Mouse (Mus musculus): ENCODE data around the gene Grip1. TPM values are rescaled to one million over a fixed set of nuclear protein-coding genes. Genes with fewer than 3 reads are reported as not detected.

Grip1 gene
- polyA plus RNA-seq, 1 experiment from 2014 or later, result 1.8 TPM

DNA sequence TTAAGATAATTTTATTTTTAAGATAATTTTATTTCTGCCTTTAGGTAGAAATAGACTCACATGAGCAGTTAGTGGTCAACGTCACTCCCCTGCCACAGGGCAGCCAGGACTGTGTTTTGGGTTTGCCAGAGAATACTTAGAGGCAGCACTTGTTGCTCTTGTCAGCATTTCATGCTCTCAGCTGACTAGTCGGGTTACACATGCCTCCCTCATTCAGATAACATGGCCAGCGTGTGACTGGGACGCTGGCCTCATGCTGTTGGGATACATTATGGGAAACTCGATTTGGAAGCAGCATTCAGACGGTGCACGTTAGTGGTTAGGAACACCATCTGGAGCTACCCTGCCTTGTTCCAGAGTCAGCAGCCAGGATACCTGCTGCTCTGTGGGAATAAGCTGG lies 453.2 kb downstream of the Grip1 start:
- H3K27me3 ChIP-seq (ENCODE audit: control insufficient read depth, insufficient read depth, low read depth, low read length), result no peaks in the 10 kb centered on the region
- no peak overlapping the region for H3K4me2 ChIP-seq (ENCODE audit: low read depth, low read length)
- no peak overlapping the region for H3K27ac ChIP-seq (ENCODE audit: low read length)
- 69% methylated on average over 7 of the region's 7 CpGs for WGBS
- no peaks in the 10 kb centered on the region for H3K4me1 ChIP-seq (replicated peaks; ENCODE audit: control insufficient read depth, insufficient read depth, low read length)
- H3K4me3 ChIP-seq (ENCODE audit: low read length), result no peak overlapping the region
- H3K36me3 ChIP-seq (ENCODE audit: control insufficient read depth, insufficient read depth, low read length), result no peaks in the 10 kb centered on the region
- no peak overlapping the region for H3K9ac ChIP-seq (ENCODE audit: low read length)
- ATAC-seq (ENCODE audit: low read depth), result no peak
- H3K9me3 ChIP-seq (ENCODE audit: control insufficient read depth, low read length), result no peaks in the 10 kb centered on the region

DNA sequence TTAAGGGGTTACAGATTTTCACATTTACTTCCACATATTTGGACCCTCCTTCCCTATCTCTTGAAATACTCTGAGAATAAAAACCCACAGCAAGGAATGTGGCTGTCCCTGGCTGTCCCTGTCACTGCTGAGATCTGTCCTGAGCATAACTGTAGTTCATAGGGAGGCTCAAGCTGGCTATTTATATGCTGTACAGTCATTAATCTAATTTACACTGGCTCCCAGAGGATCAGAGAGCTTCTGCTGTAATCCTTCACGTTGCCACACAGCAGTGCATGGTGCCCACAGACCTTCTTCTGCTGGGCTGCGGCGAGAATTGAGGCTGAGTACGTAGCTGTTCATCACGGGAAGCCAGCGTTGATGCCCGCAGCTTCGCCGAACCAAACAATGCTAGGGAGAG lies 464.4 kb downstream of the Grip1 start:
- no peak overlapping the region for H3K4me2 ChIP-seq (ENCODE audit: low read depth, low read length)
- H3K4me1 ChIP-seq (replicated peaks; ENCODE audit: control insufficient read depth, insufficient read depth, low read length), result no peaks in the 10 kb centered on the region
- H3K27ac ChIP-seq (ENCODE audit: low read length), result no peak overlapping the region
- H3K9me3 ChIP-seq (ENCODE audit: control insufficient read depth, low read length), result no peaks in the 10 kb centered on the region
- no peak overlapping the region for H3K9ac ChIP-seq (ENCODE audit: low read length)
- 86% methylated on average over 9 of the region's 9 CpGs for WGBS
- H3K36me3 ChIP-seq (ENCODE audit: control insufficient read depth, insufficient read depth, low read length), result no peaks in the 10 kb centered on the region
- ATAC-seq (ENCODE audit: low read depth), result no peak
- H3K4me3 ChIP-seq (ENCODE audit: low read length), result no peak overlapping the region
- no peaks in the 10 kb centered on the region for H3K27me3 ChIP-seq (ENCODE audit: control insufficient read depth, insufficient read depth, low read depth, low read length)

DNA sequence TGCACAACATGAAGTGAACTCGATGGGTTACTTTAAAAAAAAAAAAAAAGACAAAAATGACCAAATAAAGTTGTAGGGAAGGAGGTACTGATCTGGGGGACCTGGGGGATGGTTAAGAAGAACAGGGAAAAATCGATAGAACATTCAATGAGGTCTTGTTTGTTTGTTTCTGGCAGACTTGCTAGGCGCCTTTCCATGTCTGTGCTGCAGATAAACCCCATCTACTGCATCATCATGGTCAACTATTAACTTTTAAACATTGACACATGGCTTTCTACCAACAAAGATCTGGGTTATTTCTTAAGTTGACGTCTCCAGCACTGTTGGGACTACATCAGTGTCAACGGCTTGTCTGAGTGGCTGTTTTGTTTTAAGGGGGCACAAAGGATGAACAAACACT lies 474.3 kb downstream of the Grip1 start:
- Histone ChIP-seq H3K27me3 (ENCODE audit: control insufficient read depth, insufficient read depth, low read depth, low read length) (no peaks in the 10 kb centered on the region), H3K9me3 (ENCODE audit: control insufficient read depth, low read length) (no peaks in the 10 kb centered on the region), H3K4me1 (replicated peaks; ENCODE audit: control insufficient read depth, insufficient read depth, low read length) (no peaks in the 10 kb centered on the region), H3K27ac (ENCODE audit: low read length) (no peak overlapping the region), H3K36me3 (ENCODE audit: control insufficient read depth, insufficient read depth, low read length) (no peaks in the 10 kb centered on the region), H3K4me2 (ENCODE audit: low read depth, low read length) (no peak overlapping the region), H3K4me3 (ENCODE audit: low read length) (no peak overlapping the region), H3K9ac (ENCODE audit: low read length) (no peak overlapping the region)
- ATAC-seq (ENCODE audit: low read depth), result no peak
- WGBS, result 65% methylated on average over 5 of the region's 5 CpGs

DNA sequence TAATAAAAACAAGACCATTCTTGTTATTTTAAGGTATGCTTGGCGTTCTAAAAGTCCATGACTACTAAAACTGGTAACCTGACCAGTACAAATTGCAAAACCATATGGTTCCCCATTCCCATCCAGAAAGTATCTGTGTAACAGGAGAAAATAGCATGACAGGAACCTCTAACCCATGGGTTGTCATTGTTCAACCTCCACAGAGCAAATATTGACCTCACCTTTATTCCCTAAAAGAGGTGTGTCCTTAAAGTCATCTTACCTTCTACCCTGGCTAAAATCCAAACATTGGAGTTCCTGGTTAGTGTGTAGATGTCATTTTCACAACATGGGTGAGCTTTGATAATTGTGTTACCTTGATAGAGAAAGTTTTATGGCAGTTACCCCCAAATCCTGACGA lies 475.3 kb downstream of the Grip1 start:
- Histone ChIP-seq H3K27me3 (ENCODE audit: control insufficient read depth, insufficient read depth, low read depth, low read length) (no peaks in the 10 kb centered on the region), H3K9ac (ENCODE audit: low read length) (no peak overlapping the region), H3K36me3 (ENCODE audit: control insufficient read depth, insufficient read depth, low read length) (no peaks in the 10 kb centered on the region), H3K4me1 (replicated peaks; ENCODE audit: control insufficient read depth, insufficient read depth, low read length) (no peaks in the 10 kb centered on the region), H3K4me3 (ENCODE audit: low read length) (no peak overlapping the region), H3K9me3 (ENCODE audit: control insufficient read depth, low read length) (no peaks in the 10 kb centered on the region), H3K27ac (ENCODE audit: low read length) (no peak overlapping the region), H3K4me2 (ENCODE audit: low read depth, low read length) (no peak overlapping the region)
- WGBS, result 74% methylated on average over 2 of the region's 2 CpGs
- no peak for ATAC-seq (ENCODE audit: low read depth)

DNA sequence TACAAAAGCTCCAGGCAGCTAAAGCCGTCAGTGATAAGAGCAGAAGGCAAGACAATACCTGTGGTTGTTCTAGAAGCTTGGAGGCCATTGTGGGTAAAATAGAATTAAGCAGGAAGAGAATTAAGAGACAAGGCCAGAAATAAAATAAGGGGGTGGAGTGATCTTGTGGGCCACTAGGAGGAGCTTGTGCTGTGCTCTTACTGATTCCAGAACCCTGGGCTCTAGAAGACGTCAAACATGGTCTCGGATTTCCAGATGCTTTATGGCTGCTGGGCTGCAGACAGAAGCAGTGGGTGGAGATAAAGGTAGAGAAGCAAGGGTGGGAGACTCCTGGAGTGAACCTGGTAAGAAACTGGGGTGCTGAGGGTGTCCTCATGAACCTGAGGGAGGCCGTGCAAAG lies 479.2 kb downstream of the Grip1 start:
- Histone ChIP-seq H3K36me3 (ENCODE audit: control insufficient read depth, insufficient read depth, low read length) (no peaks in the 10 kb centered on the region), H3K9me3 (ENCODE audit: control insufficient read depth, low read length) (no peaks in the 10 kb centered on the region), H3K9ac (ENCODE audit: low read length) (no peak overlapping the region), H3K27me3 (ENCODE audit: control insufficient read depth, insufficient read depth, low read depth, low read length) (no peaks in the 10 kb centered on the region), H3K4me2 (ENCODE audit: low read depth, low read length) (no peak overlapping the region), H3K4me1 (replicated peaks; ENCODE audit: control insufficient read depth, insufficient read depth, low read length) (no peaks in the 10 kb centered on the region), H3K27ac (ENCODE audit: low read length) (no peak overlapping the region), H3K4me3 (ENCODE audit: low read length) (no peak overlapping the region)
- ATAC-seq (ENCODE audit: low read depth), result peak; percentile 20; the same call in 1 of the 2 replicates
- 40% methylated on average over 4 of the region's 4 CpGs for WGBS

DNA sequence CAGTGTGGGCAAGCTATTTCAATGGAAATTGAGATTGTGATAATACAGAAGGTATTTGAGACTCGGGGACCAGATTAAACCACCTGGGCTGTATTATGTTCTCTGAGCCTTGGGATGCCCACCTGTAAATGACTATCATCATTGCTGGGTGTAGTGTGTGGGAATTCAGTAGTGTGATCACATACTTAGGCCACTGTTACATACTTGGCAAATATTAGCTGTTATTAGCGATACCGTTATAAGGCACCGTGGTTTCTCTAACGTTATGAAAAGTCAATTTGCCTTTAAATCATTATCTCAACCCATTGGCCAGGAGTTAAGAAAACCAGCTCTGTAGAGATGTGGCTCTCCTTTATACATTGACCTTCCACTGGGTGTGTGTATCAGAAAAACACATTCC lies 479.7 kb downstream of the Grip1 start:
- WGBS, result 72% methylated on average over 5 of the region's 5 CpGs
- Histone ChIP-seq H3K9me3 (ENCODE audit: control insufficient read depth, low read length) (no peaks in the 10 kb centered on the region), H3K4me2 (ENCODE audit: low read depth, low read length) (no peak overlapping the region), H3K9ac (ENCODE audit: low read length) (no peak overlapping the region), H3K27me3 (ENCODE audit: control insufficient read depth, insufficient read depth, low read depth, low read length) (no peaks in the 10 kb centered on the region), H3K36me3 (ENCODE audit: control insufficient read depth, insufficient read depth, low read length) (no peaks in the 10 kb centered on the region), H3K4me1 (replicated peaks; ENCODE audit: control insufficient read depth, insufficient read depth, low read length) (no peaks in the 10 kb centered on the region), H3K27ac (ENCODE audit: low read length) (no peak overlapping the region), H3K4me3 (ENCODE audit: low read length) (no peak overlapping the region)
- no peak for ATAC-seq (ENCODE audit: low read depth)

DNA sequence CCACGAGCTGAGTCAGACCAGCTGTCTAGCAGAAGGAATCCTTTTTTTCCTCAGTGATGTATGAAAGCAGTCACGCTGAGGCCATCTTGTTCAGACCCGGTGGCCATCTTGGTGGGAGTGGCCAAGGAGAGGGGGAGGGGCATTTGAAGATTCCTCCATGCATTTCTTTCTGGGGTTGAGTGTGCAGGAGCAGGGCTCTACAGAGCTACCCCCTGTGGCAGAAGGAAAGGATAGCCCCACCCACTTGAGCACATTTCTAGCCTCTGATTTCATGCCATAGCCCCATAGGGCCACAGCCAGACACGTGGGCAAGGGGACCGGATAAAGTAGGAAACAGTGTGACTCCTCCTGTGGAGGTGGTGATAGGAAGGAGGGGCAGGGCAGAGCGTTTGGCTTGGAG lies 481.6 kb downstream of the Grip1 start:
- Histone ChIP-seq H3K9me3 (ENCODE audit: control insufficient read depth, low read length) (no peaks in the 10 kb centered on the region), H3K4me1 (replicated peaks; ENCODE audit: control insufficient read depth, insufficient read depth, low read length) (no peaks in the 10 kb centered on the region), H3K9ac (ENCODE audit: low read length) (no peak overlapping the region), H3K36me3 (ENCODE audit: control insufficient read depth, insufficient read depth, low read length) (no peaks in the 10 kb centered on the region), H3K4me2 (ENCODE audit: low read depth, low read length) (no peak overlapping the region), H3K4me3 (ENCODE audit: low read length) (no peak overlapping the region), H3K27ac (ENCODE audit: low read length) (no peak overlapping the region), H3K27me3 (ENCODE audit: control insufficient read depth, insufficient read depth, low read depth, low read length) (no peaks in the 10 kb centered on the region)
- 76% methylated on average over 6 of the region's 6 CpGs for WGBS
- ATAC-seq (ENCODE audit: low read depth), result no peak

DNA sequence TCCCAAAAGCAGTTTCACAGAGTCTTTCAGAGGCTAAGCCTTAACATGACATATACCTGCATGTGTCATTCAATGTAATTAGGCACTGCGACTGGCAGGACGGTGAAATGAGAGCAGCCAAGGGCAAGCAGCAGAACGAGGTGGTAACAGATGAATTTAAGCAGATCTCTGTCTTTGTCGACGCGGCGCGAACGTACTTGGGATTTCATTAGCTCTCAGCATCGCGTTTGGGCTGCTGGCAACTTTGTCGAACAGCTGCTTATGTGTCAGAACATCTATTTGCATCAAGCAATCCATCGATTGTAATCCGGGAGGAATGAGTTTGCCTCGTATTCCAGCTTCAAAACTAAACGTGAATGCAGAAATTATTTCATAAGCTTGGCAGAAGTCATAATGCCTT lies 483.9 kb downstream of the Grip1 start:
- 66% methylated on average over 16 of the region's 16 CpGs for WGBS
- no peaks in the 10 kb centered on the region for H3K27me3 ChIP-seq (ENCODE audit: control insufficient read depth, insufficient read depth, low read depth, low read length)
- H3K27ac ChIP-seq (ENCODE audit: low read length), result no peak overlapping the region
- H3K4me2 ChIP-seq (ENCODE audit: low read depth, low read length), result no peak overlapping the region
- H3K36me3 ChIP-seq (ENCODE audit: control insufficient read depth, insufficient read depth, low read length), result no peaks in the 10 kb centered on the region
- H3K9me3 ChIP-seq (ENCODE audit: control insufficient read depth, low read length), result no peaks in the 10 kb centered on the region
- no peak for ATAC-seq (ENCODE audit: low read depth)
- H3K9ac ChIP-seq (ENCODE audit: low read length), result no peak overlapping the region
- H3K4me3 ChIP-seq (ENCODE audit: low read length), result no peak overlapping the region
- H3K4me1 ChIP-seq (replicated peaks; ENCODE audit: control insufficient read depth, insufficient read depth, low read length), result no peaks in the 10 kb centered on the region

DNA sequence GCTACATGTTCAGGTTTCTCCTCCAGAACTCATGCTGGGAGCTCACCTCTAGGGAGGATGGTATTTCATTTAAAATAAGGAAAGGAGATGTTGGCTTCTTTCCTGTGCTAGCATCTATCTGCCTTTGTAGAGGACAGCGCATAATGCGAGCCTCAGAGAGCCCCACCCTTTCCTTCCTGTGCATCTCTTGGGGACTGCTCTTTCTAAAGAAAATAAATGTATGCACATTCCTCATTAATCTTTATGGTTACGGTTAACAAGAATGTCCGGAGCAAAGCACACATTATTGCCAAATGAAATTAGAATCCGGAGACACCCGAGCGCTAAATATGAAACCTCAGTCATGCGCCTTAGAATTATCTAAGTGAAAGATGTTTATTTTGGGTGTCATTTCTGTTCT lies 490.3 kb downstream of the Grip1 start:
- Histone ChIP-seq H3K4me1 (replicated peaks; ENCODE audit: control insufficient read depth, insufficient read depth, low read length) (no peaks in the 10 kb centered on the region), H3K27me3 (ENCODE audit: control insufficient read depth, insufficient read depth, low read depth, low read length) (no peaks in the 10 kb centered on the region), H3K9ac (ENCODE audit: low read length) (no peak overlapping the region), H3K27ac (ENCODE audit: low read length) (no peak overlapping the region), H3K9me3 (ENCODE audit: control insufficient read depth, low read length) (no peaks in the 10 kb centered on the region), H3K4me3 (ENCODE audit: low read length) (no peak overlapping the region), H3K36me3 (ENCODE audit: control insufficient read depth, insufficient read depth, low read length) (no peaks in the 10 kb centered on the region), H3K4me2 (ENCODE audit: low read depth, low read length) (no peak overlapping the region)
- ATAC-seq (ENCODE audit: low read depth), result no peak
- WGBS, result 62% methylated on average over 8 of the region's 8 CpGs

DNA sequence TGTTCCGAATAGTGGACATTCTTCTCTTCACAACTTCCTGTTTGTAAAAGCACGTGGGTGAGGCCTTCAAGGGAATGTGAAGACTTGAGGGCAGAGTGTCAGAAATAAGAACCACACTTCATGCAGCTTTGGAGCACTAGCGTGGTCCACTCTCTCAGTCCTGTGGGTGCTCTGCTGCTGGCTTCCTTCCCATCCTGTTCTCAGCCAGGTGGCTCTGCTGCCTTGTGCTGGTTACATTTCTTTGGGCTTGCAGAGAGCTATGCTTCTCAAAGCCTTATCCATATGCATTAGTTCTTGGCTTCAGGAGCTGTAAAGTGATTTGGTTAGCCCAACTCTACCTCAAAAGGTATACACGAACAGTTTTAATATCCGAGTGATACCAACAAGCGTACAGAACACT lies 497.8 kb downstream of the Grip1 start:
- no peak overlapping the region for H3K4me2 ChIP-seq (ENCODE audit: low read depth, low read length)
- H3K4me3 ChIP-seq (ENCODE audit: low read length), result no peak overlapping the region
- H3K27ac ChIP-seq (ENCODE audit: low read length), result no peak overlapping the region
- no peaks in the 10 kb centered on the region for H3K27me3 ChIP-seq (ENCODE audit: control insufficient read depth, insufficient read depth, low read depth, low read length)
- H3K36me3 ChIP-seq (ENCODE audit: control insufficient read depth, insufficient read depth, low read length), result no peaks in the 10 kb centered on the region
- no peaks in the 10 kb centered on the region for H3K9me3 ChIP-seq (ENCODE audit: control insufficient read depth, low read length)
- no peak overlapping the region for H3K9ac ChIP-seq (ENCODE audit: low read length)
- WGBS, result 62% methylated on average over 6 of the region's 6 CpGs
- no peak for ATAC-seq (ENCODE audit: low read depth)
- H3K4me1 ChIP-seq (replicated peaks; ENCODE audit: control insufficient read depth, insufficient read depth, low read length), result no peaks in the 10 kb centered on the region
